8 mouse cellular contexts compared by ENCODE assay signal in the genomic region with DNA sequence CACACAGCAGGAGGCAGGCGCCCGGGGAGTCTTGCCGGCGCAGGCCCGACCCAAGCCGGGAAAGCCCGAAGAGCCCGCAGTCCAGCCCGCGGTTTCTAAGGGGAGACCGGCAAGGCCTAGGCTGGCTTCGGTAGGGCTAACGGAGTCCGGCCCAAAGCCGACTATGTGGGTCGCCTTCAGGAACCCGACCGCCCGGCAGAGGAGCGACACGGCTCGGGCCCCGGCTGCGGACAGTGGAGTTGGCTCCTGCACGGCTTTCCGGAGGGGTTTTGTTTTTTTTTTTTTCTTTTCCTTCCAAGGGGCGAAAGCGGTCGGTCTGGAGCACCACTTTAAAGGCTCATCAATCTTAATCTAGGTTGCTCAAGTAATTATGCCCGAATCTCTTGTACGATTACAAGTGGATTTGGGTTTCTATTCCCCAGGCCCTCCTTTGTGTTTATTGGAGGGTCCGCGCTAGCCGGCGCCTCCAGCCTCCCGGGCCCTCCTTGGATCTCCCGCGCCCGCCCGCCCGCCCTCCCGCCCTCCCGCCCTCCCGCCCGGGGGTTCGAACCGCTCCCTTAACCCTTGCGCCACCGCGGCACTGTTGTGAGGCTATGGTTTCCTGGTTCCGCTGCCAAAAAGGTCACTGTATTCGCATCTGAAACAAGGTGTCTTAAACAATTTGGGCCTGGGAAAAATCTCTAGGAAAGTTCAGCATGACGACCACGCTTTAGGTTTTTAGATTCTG. TPM values are rescaled to one million over a fixed set of nuclear protein-coding genes. Genes with fewer than 3 reads are reported as not detected.
DNase-seq lines count a peak whose midpoint lies in the region; ATAC-seq and TF ChIP-seq lines count a peak whose summit lies in the region.

No protein-coding gene starts in this region.

- peak overlapping the region; percentile 97 for H3K27ac ChIP-seq in embryonic facial prominence, embryonic 11.5 days (replicated peaks; ENCODE audit: low read depth, low read length)
- peak overlapping the region; percentile 84 for H3K27ac ChIP-seq in heart, embryonic 10.5 days
- no peak overlapping the region for H3K27ac ChIP-seq in kidney, adult 2 months (ENCODE audit: insufficient read depth, low read depth, low read length)
- no peak overlapping the region for H3K27ac ChIP-seq in lung, embryonic 16.5 days (ENCODE audit: low read length)

- peak overlapping the region; percentile 66 for H3K4me2 ChIP-seq in embryonic facial prominence, embryonic 11.5 days (ENCODE audit: low read depth, low read length)
- peak overlapping the region; percentile 84 for H3K4me2 ChIP-seq in lung, embryonic 16.5 days (ENCODE audit: low read depth, low read length)

- H3K9me3 ChIP-seq in embryonic facial prominence, embryonic 11.5 days (replicated peaks; ENCODE audit: control insufficient read depth, low read length): no peaks in the 10 kb centered on the region
- H3K9me3 ChIP-seq in heart, embryonic 10.5 days: no peaks in the 10 kb centered on the region
- H3K9me3 ChIP-seq in lung, embryonic 16.5 days (ENCODE audit: control insufficient read depth, low read length): no peaks in the 10 kb centered on the region

- H3K9ac ChIP-seq in embryonic facial prominence, embryonic 11.5 days (replicated peaks; ENCODE audit: low read length): peak overlapping the region; percentile 83
- H3K9ac ChIP-seq in lung, embryonic 16.5 days (ENCODE audit: low read length): peak overlapping the region; percentile 67

- under 1% methylated on average over 50 of the region's 54 CpGs for WGBS in embryonic facial prominence, embryonic 11.5 days
- under 1% methylated on average over 54 of the region's 54 CpGs for WGBS in heart, embryonic 10.5 days
- 12% methylated on average over 54 of the region's 54 CpGs for WGBS in kidney, adult 2 months
- WGBS in lung, embryonic 16.5 days: 1% methylated on average over 45 of the region's 54 CpGs

- no peaks in the 10 kb centered on the region for H3K4me1 ChIP-seq in embryonic facial prominence, embryonic 11.5 days (ENCODE audit: control insufficient read depth, insufficient read depth, low read length)
- H3K4me1 ChIP-seq in heart, embryonic 10.5 days: peaks cover 12% of the 10 kb centered on the region
- H3K4me1 ChIP-seq in kidney, adult 2 months (ENCODE audit: control insufficient read depth, insufficient read depth, low read length): no peaks in the 10 kb centered on the region
- H3K4me1 ChIP-seq in lung, embryonic 16.5 days (replicated peaks; ENCODE audit: control insufficient read depth, insufficient read depth, low read length): peaks cover 18% of the 10 kb centered on the region

- DNase-seq in right cerebral cortex, postnatal 14 days: peak; percentile 31
- DNase-seq in right cerebral cortex, adult 18-20 months: no peak
- peak; percentile 77 for DNase-seq in embryonic facial prominence, embryonic 11.5 days (ENCODE audit: low spot score)
- peak; percentile 82 for DNase-seq in heart, embryonic 10.5 days (ENCODE audit: low spot score)
- DNase-seq in kidney, adult 2 months: peak; percentile 28
- peak; percentile 58 for DNase-seq in ovary, postnatal 10 days (ENCODE audit: low spot score)
- DNase-seq in thymus, adult 18-20 months: no peak

- no peaks in the 10 kb centered on the region for H3K36me3 ChIP-seq in embryonic facial prominence, embryonic 11.5 days (replicated peaks; ENCODE audit: control insufficient read depth, insufficient read depth, low read depth, low read length)
- H3K36me3 ChIP-seq in heart, embryonic 10.5 days: no peaks in the 10 kb centered on the region
- no peaks in the 10 kb centered on the region for H3K36me3 ChIP-seq in kidney, adult 2 months (ENCODE audit: control insufficient read depth, insufficient read depth, low read length)
- H3K36me3 ChIP-seq in lung, embryonic 16.5 days (ENCODE audit: control insufficient read depth, insufficient read depth, low read length): no peaks in the 10 kb centered on the region

- no peaks in the 10 kb centered on the region for H3K27me3 ChIP-seq in embryonic facial prominence, embryonic 11.5 days (ENCODE audit: control insufficient read depth, insufficient read depth, low read length)
- peaks cover 39% of the 10 kb centered on the region for H3K27me3 ChIP-seq in heart, embryonic 10.5 days (ENCODE audit: insufficient read depth, poor library complexity, severe bottlenecking)
- no peaks in the 10 kb centered on the region; the same call in 1 of the 2 replicates for H3K27me3 ChIP-seq in kidney, adult 2 months (replicated peaks; ENCODE audit: control insufficient read depth, insufficient read depth, low read length)
- H3K27me3 ChIP-seq in lung, embryonic 16.5 days (ENCODE audit: control insufficient read depth, insufficient read depth, low read depth, low read length): peaks cover 29% of the 10 kb centered on the region

- peak; percentile 51 for ATAC-seq in embryonic facial prominence, embryonic 11.5 days (replicated peaks; ENCODE audit: insufficient number of reproducible peaks, low FRiP score, low TSS enrichment, low read depth)
- ATAC-seq in lung, embryonic 16.5 days (ENCODE audit: low read depth): peak; percentile 85

- TF ChIP-seq CTCF in kidney, adult 2 months (conservative IDR thresholded peaks at IDR 0.05; ENCODE audit: insufficient read depth, insufficient read length, low read depth, low read length): no peak

- TF ChIP-seq POLR2A in kidney, adult 2 months (IDR thresholded peaks at IDR 0.05; ENCODE audit: low read depth, low read length): no peak

- peak overlapping the region; percentile 44 for H3K4me3 ChIP-seq in embryonic facial prominence, embryonic 11.5 days (ENCODE audit: low read depth, low read length)
- H3K4me3 ChIP-seq in heart, embryonic 10.5 days: peak overlapping the region; percentile 62
- H3K4me3 ChIP-seq in kidney, adult 2 months (ENCODE audit: insufficient read depth, low read depth, low read length): peak overlapping the region; percentile 39
- H3K4me3 ChIP-seq in lung, embryonic 16.5 days (ENCODE audit: low read length): peak overlapping the region; percentile 55

RNA-seq across cellular contexts. Expression of gene Mab21l1, which starts 5.3 kb away (rescaled TPM):
- 68.3 and 76.1 TPM in 2 replicates for polyA plus RNA-seq in embryonic facial prominence, embryonic 11.5 days (2014; fragmentation: Nextera tagmentation; extraction: Ambion mirVana)
- polyA plus RNA-seq in heart, embryonic 10.5 days (2016; fragmentation: Nextera tagmentation; extraction: Ambion mirVana): 4.0 and 4.1 TPM in 2 replicates
- 0.05 and 0.08 TPM in 2 replicates for polyA plus RNA-seq in kidney, adult 2 months (2012; rRNA removed)
- 0.59 and 0.88 TPM in 2 replicates for polyA plus RNA-seq in lung, embryonic 16.5 days (2015; fragmentation: Nextera tagmentation; extraction: Ambion mirVana)

Comparison
In these comparisons a context has a peak if more than half of its experiments do, and no peak if none do; other contexts are left out.
1. DNase-seq: peak in right cerebral cortex, postnatal 14 days (single experiment), embryonic facial prominence, embryonic 11.5 days (single experiment), heart, embryonic 10.5 days (single experiment), kidney, adult 2 months (single experiment) and ovary, postnatal 10 days (single experiment); none in right cerebral cortex, adult 18-20 months (single experiment) and thymus, adult 18-20 months (0 of 2).
2. H3K27ac ChIP-seq: peak in embryonic facial prominence, embryonic 11.5 days (single experiment) and heart, embryonic 10.5 days (single experiment); none in kidney, adult 2 months (single experiment) and lung, embryonic 16.5 days (single experiment).
3. RNA of gene Mab21l1, which starts 5.3 kb away (polyA plus RNA-seq): 68.3 to 76.1 TPM in embryonic facial prominence, embryonic 11.5 days; 4.0 to 4.1 TPM in heart, embryonic 10.5 days, 0.59 to 0.88 TPM in lung, embryonic 16.5 days and 0.05 to 0.08 TPM in kidney, adult 2 months; every median in the first group is over 10 times any median in the second.
4. Peak in every context shown above with its lines, with median percentiles within 50 percentile points of each other: H3K4me3 ChIP-seq.